ENCODE assay signal across 19 mouse cellular contexts in genomic region chr16:45227002-45227401, GRCm38 (mm10). TPM values are rescaled to one million over a fixed set of nuclear protein-coding genes. Genes with fewer than 3 reads are reported as not detected.
A peak's percentile ranks its signal among the peaks of the same experiment; 100 is the strongest.
DNase-seq lines count a peak whose midpoint lies in the region; ATAC-seq and TF ChIP-seq lines count a peak whose summit lies in the region.
"Had no signal": no experiment of that assay in that cellular context is flagged by ENCODE, and none has a peak within 500 bp of the region (broad histone marks: within the 10 kb centered on the region; RNA-seq: fewer than 3 reads in every experiment).

No protein-coding gene starts in this region.

- no peaks in the 10 kb centered on the region for H3K9me3 ChIP-seq in CH12.LX (replicated peaks; ENCODE audit: low read length)
- H3K9me3 ChIP-seq: embryonic facial prominence, embryonic 12.5 days; forebrain, embryonic 15.5 days; heart, embryonic 13.5 days; hindbrain, embryonic 12.5 days had no signal

- H3K27me3 ChIP-seq in CH12.LX (replicated peaks) = no peaks in the 10 kb centered on the region
- H3K27me3 ChIP-seq in splenic B cell, adult 2 months (ENCODE audit: control insufficient read depth, insufficient read depth, low read length, poor library complexity, severe bottlenecking) = no peaks in the 10 kb centered on the region; the same call in 1 of the 2 replicates
- H3K27me3 ChIP-seq: embryonic facial prominence, embryonic 12.5 days; forebrain, embryonic 15.5 days; heart, embryonic 13.5 days; hindbrain, embryonic 12.5 days had no signal

- in situ Hi-C loops in CH12.LX (cut with MboI; ENCODE audit: low pct_ligation_motif_present, low pct_unique_long_range_greater_than_20kb, low sequenced_read_pairs) = no loop called here

- dilution Hi-C loops in CH12.LX (cut with MboI; ENCODE audit: extremely low pct_ligation_motif_present, extremely low pct_unique_long_range_greater_than_20kb, low sequenced_read_pairs) = no loop called here

- peaks cover 11 to 59% of the 10 kb centered on the region in 2 experiments for H3K4me1 ChIP-seq in CH12.LX (ENCODE audit: control insufficient read depth in 1 of 2, insufficient read depth in 2 of 2)
- H3K4me1 ChIP-seq: embryonic facial prominence, embryonic 12.5 days; forebrain, embryonic 15.5 days; heart, embryonic 13.5 days; hindbrain, embryonic 12.5 days had no signal

- peak overlapping the region; percentile 6; the same call in 1 of the 2 replicates for H3K27ac ChIP-seq in CH12.LX (ENCODE audit: insufficient read depth, low read depth)
- H3K27ac ChIP-seq: embryonic facial prominence, embryonic 12.5 days; forebrain, embryonic 15.5 days; heart, embryonic 13.5 days; hindbrain, embryonic 12.5 days had no signal

- TF ChIP-seq POLR2A in CH12.LX (IDR thresholded peaks at IDR 0.05; ENCODE audit: low read depth, low read length) = no peak

- TF ChIP-seq EP300 in CH12.LX (IDR thresholded peaks at IDR 0.05; ENCODE audit: low read length) = peak; percentile 96

- no peak overlapping the region for H3K9ac ChIP-seq in CH12.LX (ENCODE audit: insufficient read depth, low read depth)
- H3K9ac ChIP-seq: embryonic facial prominence, embryonic 12.5 days; forebrain, embryonic 15.5 days; heart, embryonic 13.5 days; hindbrain, embryonic 12.5 days had no signal

- no peaks in the 10 kb centered on the region for H3K36me3 ChIP-seq in CH12.LX (replicated peaks in 1 of 2; ENCODE audit: control insufficient read depth in 1 of 2, insufficient read depth in 1 of 2, low read length in 1 of 2)
- peaks cover 6% of the 10 kb centered on the region; the same call in 1 of the 2 replicates for H3K36me3 ChIP-seq in splenic B cell, adult 2 months (ENCODE audit: control insufficient read depth, insufficient read depth, low read length, poor library complexity, severe bottlenecking)
- H3K36me3 ChIP-seq: embryonic facial prominence, embryonic 12.5 days; forebrain, embryonic 15.5 days; heart, embryonic 13.5 days; hindbrain, embryonic 12.5 days had no signal

- no peak for TF ChIP-seq RAD21 in CH12.LX (IDR thresholded peaks at IDR 0.05; ENCODE audit: low read depth, low read length)

- TF ChIP-seq CTCF in CH12.LX (conservative IDR thresholded peaks at IDR 0.05 in 1 of 2, IDR thresholded peaks at IDR 0.05 in 1 of 2; ENCODE audit: low read depth in 2 of 2, low read length in 2 of 2) = no peak

- peak overlapping the region; percentile 25 for H3K4me2 ChIP-seq in CH12.LX (ENCODE audit: insufficient read depth, low read depth, poor library complexity, severe bottlenecking)
- H3K4me2 ChIP-seq: embryonic facial prominence, embryonic 12.5 days; forebrain, embryonic 15.5 days; heart, embryonic 13.5 days; hindbrain, embryonic 12.5 days had no signal

- peak; percentile 72 for DNase-seq in heart, adult 11 months
- DNase-seq in heart, postnatal 4 days = no peak
- DNase-seq in CH12.LX (ENCODE audit: extremely low read depth) = peak; percentile 71
- DNase-seq in splenic B cell, adult 2 months (ENCODE audit: low read depth, low spot score) = peak; percentile 76
- no peak for DNase-seq in gastrocnemius, adult 8-10 months (ENCODE audit: low spot score in 2 of 2)
- DNase-seq in gastrocnemius, postnatal 25 days = no peak
- DNase-seq: adrenal gland, adult 2 months; adrenal gland, postnatal 25 days; cerebellum, adult 8-10 months; cerebellum, postnatal 14 days; gastrocnemius, postnatal 10 days; heart, postnatal 36 days had no signal

- peak; percentile 67 for ATAC-seq in megakaryocyte, adult 5-6 weeks (ENCODE audit: poor library complexity, severe bottlenecking)
- ATAC-seq: forebrain, embryonic 15.5 days; hindbrain, embryonic 16.5 days had no signal

- H3K4me3 ChIP-seq in CH12.LX (replicated peaks in 1 of 3; ENCODE audit: low read depth in 2 of 3, low read length in 2 of 3, poor library complexity in 1 of 3) = peak overlapping the region in 1 of 3 experiments; percentile 4
- H3K4me3 ChIP-seq: embryonic facial prominence, embryonic 12.5 days; forebrain, embryonic 15.5 days; heart, embryonic 13.5 days; hindbrain, embryonic 12.5 days had no signal

- H3K79me2 ChIP-seq in CH12.LX (replicated peaks; ENCODE audit: control insufficient read depth, extremely low read depth, insufficient read depth, poor library complexity, severe bottlenecking) = 0 out of 2 replicates have a peak, but pooled peaks cover 2% of the 10 kb centered on the region

TF ChIP-seq in CH12.LX, 34 proteins besides CTCF, POLR2A, EP300 and RAD21:
- no peak for TF ChIP-seq MAZ (IDR thresholded peaks at IDR 0.05; ENCODE audit: low read depth, low read length)
- no peak for TF ChIP-seq CHD1 (IDR thresholded peaks at IDR 0.05; ENCODE audit: low read depth, low read length)
- peak; percentile 78; the same call in 1 of the 2 replicates for TF ChIP-seq RCOR1 (conservative IDR thresholded peaks at IDR 0.05; ENCODE audit: low read depth, low read length)
- peak; percentile 97 for TF ChIP-seq IRF4 (IDR thresholded peaks at IDR 0.05; ENCODE audit: low read depth, low read length)
- TF ChIP-seq BHLHE40 (IDR thresholded peaks at IDR 0.05; ENCODE audit: low read depth, low read length) = peak; percentile 19; the same call in 1 of the 2 replicates
- peak; percentile 46; the same call in 1 of the 2 replicates for TF ChIP-seq ETS1 (conservative IDR thresholded peaks at IDR 0.05; ENCODE audit: low read depth, low read length)
- TF ChIP-seq ZNF384 (IDR thresholded peaks at IDR 0.05; ENCODE audit: low read depth, low read length) = peak; percentile 87
- TF ChIP-seq MEF2A (IDR thresholded peaks at IDR 0.05; ENCODE audit: borderline replicate concordance, low read depth, low read length) = peak; percentile 66

RNA-seq across cellular contexts. Expression of gene Btla, which starts 2.9 kb away (rescaled TPM):
- under 1 TPM; 0.25 to 0.26 TPM for total RNA-seq in heart, postnatal 4 days (2021)
- total RNA-seq in CH12.LX (2012; rRNA removed) (4.9 and 5.9 TPM in 2 replicates), CH12.LX (2014; rRNA removed) (37.7 and 40.3 TPM in 2 replicates)
- 25.5 and 25.8 TPM in 2 replicates for polyA plus RNA-seq in CH12.LX (2012; ENCODE audit: insufficient read length, low read depth)
- 44.9 and 54.9 TPM in 2 replicates for total RNA-seq in megakaryocyte, adult 5-6 weeks (2015)
- 51.8 and 55.8 TPM in 2 replicates for total RNA-seq in megakaryocyte, adult 5-6 weeks (2017)
- under 1 TPM in 3 of 4 experiments, not detected in 1; 0.19 to 0.64 (median 0.36) TPM for total RNA-seq in gastrocnemius, adult 8-10 months (2022)
- under 1 TPM in 1 of 2 experiments, not detected in 1; 0.23 TPM for total RNA-seq in gastrocnemius, postnatal 25 days (2021)
- polyA plus RNA-seq: heart, postnatal 0 days had no signal

Comparison
In these comparisons a context has a peak if more than half of its experiments do, and no peak if none do; other contexts are left out.
1. DNase-seq: peak in heart, adult 11 months (single experiment), CH12.LX (single experiment) and splenic B cell, adult 2 months (single experiment); none in heart, postnatal 4 days (single experiment), gastrocnemius, adult 8-10 months (0 of 2) and gastrocnemius, postnatal 25 days (single experiment).